Mouse (Mus musculus) liver, embryonic 14.5 days (tissue): ENCODE results near the gene Adap1. TPM values are rescaled to one million over a fixed set of nuclear protein-coding genes. Genes with fewer than 3 reads are reported as not detected.

Source experiments
- ATAC-seq: fragments of 200-750 bp; cut with Nextera tagmentation; 2 replicates; pipeline ENCODE4 v1.8.0; 2017; ENCODE audit warnings: moderate number of reproducible peaks, mild to moderate bottlenecking, moderate library complexity; ENCODE audit not compliant: insufficient read depth
- DNase-seq, 3 experiments: peaks; one replicate each; pipeline ENCODE4 v3.0.0-alpha.2; 2012 to 2013; ENCODE audit warnings: low read depth in 3 of 3, low spot score in 3 of 3
- H3K27ac ChIP-seq: fragments of 300-500 bp; sonication (generic); 2 replicates; pipeline ENCODE4 v1.5.1; 2014; ENCODE audit warnings: moderate library complexity, mild to moderate bottlenecking, control low read depth, inconsistent platforms
- H3K27me3 ChIP-seq: fragments of 300-500 bp; sonication (generic); 2 replicates; pipeline ENCODE4 v1.6.1; 2014; ENCODE audit warnings: mild to moderate bottlenecking, low read length, moderate library complexity; ENCODE audit not compliant: control insufficient read depth, insufficient read depth
- H3K36me3 ChIP-seq: fragments of 300-500 bp; sonication (generic); replicated peaks from 2 replicates; pipeline ENCODE4 v1.6.1; 2014; ENCODE audit warnings: low read depth; ENCODE audit not compliant: control insufficient read depth, insufficient read depth
- H3K4me1 ChIP-seq, 2 experiments: fragments of 200-500 bp in 1 of 2; fragments of 300-500 bp in 1 of 2; sonication (generic) in 1 of 2; replicated peaks; 2 replicates each; pipeline ENCODE4 v1.6.1; 2012 to 2014; ENCODE audit warnings: antibody characterized with exemption in 1 of 2, inconsistent platforms in 1 of 2, low read length in 1 of 2; ENCODE audit not compliant: control insufficient read depth in 2 of 2, insufficient read depth in 2 of 2
- H3K4me2 ChIP-seq: fragments of 300-500 bp; sonication (generic); 2 replicates; pipeline ENCODE4 v1.6.1; 2014; ENCODE audit warnings: low read depth, mild to moderate bottlenecking, control low read depth, moderate library complexity
- H3K4me3 ChIP-seq, 2 experiments: fragments of 200-500 bp in 1 of 2; fragments of 300-500 bp in 1 of 2; sonication (generic) in 1 of 2; 2 replicates each; pipeline ENCODE4 v1.5.1; 2012 to 2014; ENCODE audit warnings: low read depth in 2 of 2, low read length in 2 of 2, mild to moderate bottlenecking in 2 of 2, control low read depth in 1 of 2, inconsistent platforms in 1 of 2, moderate library complexity in 1 of 2; ENCODE audit not compliant: insufficient read depth in 1 of 2
- H3K9ac ChIP-seq: fragments of 300-500 bp; sonication (generic); replicated peaks from 2 replicates; pipeline ENCODE4 v1.6.1; 2014; ENCODE audit warnings: mild to moderate bottlenecking, control low read depth, moderate library complexity
- H3K9me3 ChIP-seq: fragments of 300-500 bp; sonication (generic); 2 replicates; pipeline ENCODE4 v1.6.1; 2016; ENCODE audit warnings: low read length, mixed read lengths; ENCODE audit not compliant: control insufficient read depth
- CTCF ChIP-seq: IDR thresholded peaks from 2 replicates; pipeline ENCODE4 v1.5.1; 2016; ENCODE audit warnings: antibody characterized with exemption, low read depth, control low read depth
- EP300 ChIP-seq: IDR thresholded peaks from 2 replicates; pipeline ENCODE4 v1.6.1; 2016; ENCODE audit warnings: antibody characterized with exemption, low read depth
- WGBS: fragments of 180-500 bp; shearing (Covaris S2); extraction: QIAGEN DNeasy Blood & Tissue Kit; methylation state at CpG from one replicate; pipeline ENCODE4 v1.1.7; 2014; ENCODE audit not compliant: insufficient replicate concordance; 5-methylcytosine and 5-hydroxymethylcytosine counted together
- polyA plus RNA-seq, 2 experiments: library from polyadenylated mRNA; depleted of rRNA in 1 of 2; stranded (reverse) in 1 of 2; unstranded in 1 of 2; fragments of >200 nt; fragmentation: Nextera tagmentation in 1 of 2; extraction: Ambion mirVana in 1 of 2; gene quantifications; 2 replicates each; pipeline versions ENCODE4 v1.2.1 to v1.2.3; 2012 to 2014

Gene Adap1
- polyA plus RNA-seq, 2 experiments: 2.2 to 3.0 TPM

DNA sequence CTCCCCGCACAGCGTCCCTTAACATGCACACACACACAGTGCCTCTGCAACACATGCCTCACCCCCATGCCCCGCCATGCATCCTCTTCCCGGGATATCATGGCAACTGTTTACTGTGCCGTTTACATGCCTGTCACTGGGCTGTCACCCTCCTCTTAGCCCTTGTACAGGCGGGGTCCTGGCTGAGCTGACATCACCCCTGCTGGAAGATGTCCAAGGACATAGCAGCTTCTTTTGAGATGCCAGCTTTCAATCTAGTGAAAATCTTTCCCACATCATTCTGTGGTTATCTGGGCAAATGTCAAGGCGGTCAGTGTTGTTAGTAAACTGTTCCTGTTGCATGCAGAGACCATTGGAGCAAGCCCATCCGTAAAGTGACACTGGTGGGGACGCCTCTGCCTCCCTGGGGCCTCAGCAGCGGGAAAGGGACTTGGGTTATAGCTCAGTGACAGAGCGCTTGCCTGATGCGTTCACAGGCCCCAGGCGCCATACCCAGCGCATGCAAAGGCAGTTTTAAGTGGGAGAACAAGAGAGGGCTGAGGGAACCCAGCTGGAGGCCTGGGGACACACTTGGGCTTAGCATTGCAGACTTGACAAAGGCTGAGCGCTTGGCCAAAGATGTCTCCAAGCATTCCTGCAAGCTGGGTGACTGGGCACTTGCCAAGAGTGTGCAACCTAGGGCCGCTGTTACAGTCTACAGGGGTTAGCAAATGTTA, 54.5 kb downstream of the Adap1 start:
- H3K27me3 ChIP-seq: no peaks in the 10 kb centered on the region
- H3K9me3 ChIP-seq: no peaks in the 10 kb centered on the region
- no peak overlapping the region for H3K4me3 ChIP-seq
- DNase-seq: no peak
- H3K4me1 ChIP-seq: no peaks in the 10 kb centered on the region
- H3K36me3 ChIP-seq: peaks cover 23% of the 10 kb centered on the region
- no peak overlapping the region for H3K9ac ChIP-seq
- TF ChIP-seq CTCF (no peak), EP300 (no peak)
- H3K27ac ChIP-seq: no peak overlapping the region
- no peak for ATAC-seq
- WGBS: 77% methylated on average over 16 of the region's 16 CpGs
- no peak overlapping the region for H3K4me2 ChIP-seq

- Histone ChIP-seq H3K9ac (no peak overlapping the region), H3K36me3 (peaks cover 52% of the 10 kb centered on the region), H3K4me2 (no peak overlapping the region), H3K27ac (no peak overlapping the region), H3K27me3 (no peaks in the 10 kb centered on the region), H3K4me3 (no peak overlapping the region), H3K4me1 (no peaks in the 10 kb centered on the region), H3K9me3 (no peaks in the 10 kb centered on the region)
- TF ChIP-seq CTCF (no peak), EP300 (no peak)
- 85% methylated on average over 4 of the region's 4 CpGs for WGBS
- no peak for ATAC-seq
- DNase-seq: no peak
Observed at GRCm38 (mm10) chr5:139267661-139268060, 57.8 kb downstream of the Adap1 start.

DNA sequence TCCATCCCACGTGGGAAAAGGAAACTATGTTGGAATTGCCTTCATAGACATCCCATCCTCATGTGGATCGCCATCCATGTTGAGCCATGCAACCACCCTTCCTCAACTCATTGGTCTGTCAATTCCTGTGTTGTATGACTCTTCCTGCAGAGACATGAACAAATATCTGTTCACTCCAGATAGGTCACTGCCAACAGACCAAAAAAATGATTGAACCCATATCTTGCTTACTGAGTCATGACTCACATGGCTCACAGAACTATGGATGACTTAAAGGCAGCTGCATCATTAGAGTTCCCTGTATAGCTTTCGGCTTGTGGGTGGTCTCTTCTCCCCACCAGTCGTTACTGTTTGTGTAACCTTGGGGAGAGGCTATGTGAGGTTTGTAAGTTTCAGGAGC, 64.0 kb downstream of the Adap1 start:
- peaks cover 57% of the 10 kb centered on the region for H3K36me3 ChIP-seq
- no peak for ATAC-seq
- TF ChIP-seq CTCF (no peak), EP300 (no peak)

DNA sequence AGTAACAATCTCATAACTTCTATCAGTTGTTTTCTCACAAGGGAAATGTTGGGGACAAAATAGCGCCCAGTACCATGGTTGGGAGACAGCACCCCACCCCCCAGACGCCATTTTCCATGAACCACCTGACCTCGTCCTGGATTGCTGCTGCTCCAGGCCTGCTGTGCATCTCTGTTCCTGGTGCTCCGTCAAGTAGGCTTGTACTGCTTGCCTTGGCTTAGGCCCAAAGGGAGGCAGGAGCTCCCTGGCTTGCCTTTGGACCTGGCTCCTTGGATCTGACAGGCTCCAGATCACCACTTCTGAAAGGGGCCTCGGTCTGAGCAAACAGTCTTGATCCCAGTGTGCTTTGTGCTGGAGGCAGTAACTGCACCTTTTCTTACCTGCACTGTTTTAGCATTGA, 65.6 kb downstream of the Adap1 start:
- Histone ChIP-seq H3K36me3 (peaks cover 45% of the 10 kb centered on the region), H3K9me3 (no peaks in the 10 kb centered on the region), H3K4me2 (no peak overlapping the region), H3K27me3 (no peaks in the 10 kb centered on the region), H3K4me1 (peaks cover 4 to 23% of the 10 kb centered on the region in 2 experiments), H3K9ac (no peak overlapping the region), H3K4me3 (no peak overlapping the region), H3K27ac (no peak overlapping the region)
- ATAC-seq (no peak), DNase-seq (no peak)
- WGBS: 77% methylated on average over 5 of the region's 5 CpGs
- TF ChIP-seq EP300 (no peak), CTCF (no peak)

More for the DNA sequence above, 64.0 kb downstream of the Adap1 start:
- H3K9ac ChIP-seq: no peak overlapping the region
- H3K9me3 ChIP-seq: no peaks in the 10 kb centered on the region
- H3K27ac ChIP-seq: no peak overlapping the region
- H3K4me3 ChIP-seq: no peak overlapping the region
- DNase-seq: no peak
- H3K27me3 ChIP-seq: no peaks in the 10 kb centered on the region
- peaks cover 4 to 14% of the 10 kb centered on the region in 2 experiments for H3K4me1 ChIP-seq
- no peak overlapping the region for H3K4me2 ChIP-seq
- WGBS: 73% methylated on average over 4 of the region's 4 CpGs

DNA sequence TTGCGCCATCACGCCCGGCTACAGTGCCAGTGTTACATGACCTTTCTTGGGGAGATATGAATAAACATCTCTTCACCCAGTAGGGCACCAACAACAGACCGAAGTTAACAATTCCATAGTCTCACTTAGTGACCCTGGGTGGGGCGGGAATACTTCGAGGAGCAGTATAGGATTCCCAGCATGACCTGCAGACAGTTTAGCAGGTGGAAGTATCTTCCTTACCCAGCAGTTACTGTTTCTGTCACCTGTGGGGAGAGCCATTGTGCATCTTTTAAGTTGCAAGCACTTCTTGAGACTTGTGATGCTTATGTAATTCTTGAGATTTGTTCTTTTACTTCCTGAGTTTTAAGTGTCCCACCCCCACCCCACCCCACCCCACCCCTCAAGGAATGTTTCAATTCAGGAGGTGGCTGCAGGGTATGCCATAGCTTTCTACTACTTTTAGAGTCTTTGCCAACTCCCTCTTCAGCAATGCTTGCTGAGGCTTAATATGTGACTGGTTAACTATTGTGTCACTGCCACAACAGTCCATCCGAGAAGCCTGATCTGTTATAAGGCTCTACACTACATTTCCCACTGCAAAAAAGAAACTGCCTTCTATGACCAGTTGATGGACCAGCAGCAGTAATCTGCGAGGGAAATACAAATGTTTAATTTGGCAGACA, 66.9 kb downstream of the Adap1 start:
- no peak overlapping the region for H3K9ac ChIP-seq
- TF ChIP-seq CTCF (no peak), EP300 (no peak)
- peaks cover 12 to 36% of the 10 kb centered on the region in 2 experiments for H3K4me1 ChIP-seq
- ATAC-seq (no peak), DNase-seq (no peak)
- no peaks in the 10 kb centered on the region for H3K27me3 ChIP-seq
- H3K4me2 ChIP-seq: no peak overlapping the region
- peaks cover 31% of the 10 kb centered on the region for H3K36me3 ChIP-seq
- no peak overlapping the region for H3K4me3 ChIP-seq
- no peak overlapping the region for H3K27ac ChIP-seq
- 81% methylated on average over 8 of the region's 8 CpGs for WGBS
- H3K9me3 ChIP-seq: no peaks in the 10 kb centered on the region
